Mouse (Mus musculus): Measurements from ENCODE around the gene Rnf208. TPM values are rescaled to one million over a fixed set of nuclear protein-coding genes. Genes with fewer than 3 reads are reported as not detected.

Rnf208 gene
- polyA plus RNA-seq, 1 experiment from 2014 or later = 16.3 TPM

DNA sequence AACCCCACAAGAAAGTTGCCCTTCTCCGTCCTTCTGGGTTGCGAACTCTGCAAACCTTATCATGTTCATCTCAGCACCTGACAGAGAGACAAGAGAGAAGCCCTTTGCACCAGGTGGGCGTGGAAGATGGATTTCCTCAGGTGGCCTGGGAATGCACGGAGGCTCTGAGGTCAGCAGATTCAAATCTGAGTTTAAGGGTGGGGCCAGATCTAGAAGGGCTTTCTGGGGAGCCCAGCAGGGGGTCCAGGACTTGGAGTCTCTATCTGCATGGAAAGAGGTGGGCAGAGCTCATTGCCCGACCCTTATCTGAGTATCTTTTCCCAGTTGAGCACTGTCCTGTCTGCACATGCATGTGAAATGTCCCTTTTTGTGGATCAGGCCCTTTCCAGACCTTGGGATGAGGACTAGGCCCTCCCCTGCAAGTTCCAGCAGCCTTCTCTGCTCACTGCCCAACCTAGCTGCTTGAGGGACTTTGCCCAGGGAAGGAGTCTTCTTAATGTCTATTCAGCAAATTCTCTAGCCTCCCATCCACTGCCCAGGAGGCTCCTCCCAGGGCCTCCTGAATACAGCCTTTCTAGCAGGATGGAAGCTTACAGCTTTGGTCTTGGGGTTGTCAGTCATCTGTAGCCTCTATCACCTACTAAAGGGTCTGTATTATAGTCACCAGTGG, 7.4 kb upstream of the Rnf208 start:
- Histone ChIP-seq H3K27me3 (replicated peaks; ENCODE audit: control insufficient read depth, insufficient read depth, low read length) (no peaks in the 10 kb centered on the region), H3K4me2 (ENCODE audit: low read depth, low read length) (no peak overlapping the region), H3K9me3 (ENCODE audit: control insufficient read depth, low read length) (no peaks in the 10 kb centered on the region), H3K9ac (ENCODE audit: low read depth, low read length) (no peak overlapping the region), H3K4me1 (ENCODE audit: control insufficient read depth, insufficient read depth, low read length) (no peaks in the 10 kb centered on the region), H3K36me3 (ENCODE audit: control insufficient read depth, insufficient read depth, low read length) (no peaks in the 10 kb centered on the region), H3K27ac (replicated peaks; ENCODE audit: low read depth, low read length) (no peak overlapping the region), H3K4me3 (ENCODE audit: low read depth, low read length) (no peak overlapping the region)
- ATAC-seq (ENCODE audit: low read depth) (no peak), DNase-seq (ENCODE audit: low spot score) (no peak)
- 67% methylated on average over 5 of the region's 5 CpGs for WGBS

DNA sequence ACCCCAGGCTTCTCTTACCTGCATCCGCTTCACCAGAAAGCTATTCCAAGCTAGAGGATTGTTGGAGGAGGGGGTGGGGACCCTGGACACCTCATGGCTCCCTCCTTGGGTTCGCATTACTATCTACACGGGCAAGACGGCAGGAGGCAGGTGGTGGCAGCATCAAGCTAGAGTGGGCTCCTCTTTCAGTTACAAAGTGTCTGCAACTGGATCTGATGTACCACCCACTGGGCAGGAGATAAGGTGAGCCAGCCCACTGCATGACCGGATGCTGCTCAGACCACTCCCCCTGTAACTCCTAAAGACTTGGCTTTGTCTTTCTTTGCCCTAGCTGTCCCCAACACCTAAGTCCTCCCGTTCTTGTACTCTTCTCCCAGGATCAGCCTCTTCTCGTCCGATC, 5.4 kb upstream of the Rnf208 start, which contains the start of gene Rnf224:
Gene Rnf224 (minus strand): TSS at position 174 of the 400 bp plus-strand sequence.
- no peak within 1 kb of the TSS for H3K4me2 ChIP-seq (ENCODE audit: low read depth, low read length)
- 31% methylated on average over 8 of the region's 8 CpGs for WGBS
- ATAC-seq (ENCODE audit: low read depth) = no peak

DNA sequence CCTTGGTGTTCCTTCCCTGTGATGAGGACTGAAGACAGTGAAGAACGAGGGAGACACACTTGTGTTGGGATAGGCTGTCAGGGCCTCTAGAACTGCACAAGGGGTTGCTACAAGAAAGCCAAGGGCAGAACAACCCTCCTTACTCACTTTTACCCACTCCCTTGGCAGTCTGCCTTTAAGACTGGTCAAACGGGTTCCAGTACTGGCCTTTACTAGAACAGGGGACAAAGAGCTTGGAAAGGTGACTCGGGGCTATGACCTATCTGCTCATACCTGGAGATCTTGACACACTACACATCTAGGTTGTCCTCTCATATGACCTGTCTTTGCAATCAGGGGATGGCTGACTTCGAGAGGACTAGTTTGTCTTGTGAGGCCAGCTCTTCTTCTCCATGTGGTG, 4.5 kb upstream of the Rnf208 start:
- Histone ChIP-seq H3K4me3 (ENCODE audit: low read depth, low read length) (no peak overlapping the region), H3K4me1 (ENCODE audit: control insufficient read depth, insufficient read depth, low read length) (peaks cover 15% of the 10 kb centered on the region), H3K27ac (replicated peaks; ENCODE audit: low read depth, low read length) (no peak overlapping the region), H3K9ac (ENCODE audit: low read depth, low read length) (no peak overlapping the region), H3K36me3 (ENCODE audit: control insufficient read depth, insufficient read depth, low read length) (no peaks in the 10 kb centered on the region), H3K9me3 (ENCODE audit: control insufficient read depth, low read length) (no peaks in the 10 kb centered on the region), H3K27me3 (replicated peaks; ENCODE audit: control insufficient read depth, insufficient read depth, low read length) (peaks cover 10% of the 10 kb centered on the region), H3K4me2 (ENCODE audit: low read depth, low read length) (no peak overlapping the region)
- DNase-seq (ENCODE audit: low spot score) (no peak), ATAC-seq (ENCODE audit: low read depth) (no peak)
- 71% methylated on average over 4 of the region's 4 CpGs for WGBS

More for the DNA sequence above, 5.4 kb upstream of the Rnf208 start, which contains the start of gene Rnf224:
- Histone ChIP-seq H3K9ac (ENCODE audit: low read depth, low read length) (no peak within 1 kb of the TSS), H3K9me3 (ENCODE audit: control insufficient read depth, low read length) (no peaks in the 10 kb centered on the region), H3K4me3 (ENCODE audit: low read depth, low read length) (no peak within 1 kb of the TSS), H3K27me3 (replicated peaks; ENCODE audit: control insufficient read depth, insufficient read depth, low read length) (peaks cover 5% of the 10 kb centered on the region; the same call in 1 of the 2 replicates), H3K27ac (replicated peaks; ENCODE audit: low read depth, low read length) (no peak within 1 kb of the TSS), H3K36me3 (ENCODE audit: control insufficient read depth, insufficient read depth, low read length) (no peaks in the 10 kb centered on the region), H3K4me1 (ENCODE audit: control insufficient read depth, insufficient read depth, low read length) (peaks cover 12% of the 10 kb centered on the region)
- no peak for DNase-seq (ENCODE audit: low spot score)

DNA sequence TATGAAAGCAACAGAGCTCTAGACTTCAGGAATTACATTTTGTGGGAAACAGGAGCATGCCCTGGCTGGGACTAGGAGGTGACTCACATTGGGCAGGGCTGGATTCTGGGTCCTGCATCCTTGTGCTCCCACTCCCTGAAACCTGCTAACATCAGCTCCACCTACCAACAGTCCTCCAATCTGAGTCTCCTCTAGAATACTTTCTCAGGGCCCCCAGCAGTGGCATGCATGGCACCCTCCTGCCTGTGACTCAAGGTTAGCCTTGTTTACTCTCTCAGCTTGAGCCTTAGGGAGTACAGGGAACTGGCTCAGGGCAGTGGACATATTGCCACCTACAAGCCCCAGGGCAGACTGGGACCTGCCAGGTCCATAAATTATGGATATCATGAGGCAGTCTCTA, 3.9 kb upstream of the Rnf208 start:
- Histone ChIP-seq H3K9ac (ENCODE audit: low read depth, low read length) (no peak overlapping the region), H3K9me3 (ENCODE audit: control insufficient read depth, low read length) (no peaks in the 10 kb centered on the region), H3K27ac (replicated peaks; ENCODE audit: low read depth, low read length) (no peak overlapping the region), H3K4me1 (ENCODE audit: control insufficient read depth, insufficient read depth, low read length) (peaks cover 15% of the 10 kb centered on the region), H3K27me3 (replicated peaks; ENCODE audit: control insufficient read depth, insufficient read depth, low read length) (peaks cover 13% of the 10 kb centered on the region), H3K4me3 (ENCODE audit: low read depth, low read length) (no peak overlapping the region), H3K4me2 (ENCODE audit: low read depth, low read length) (no peak overlapping the region), H3K36me3 (ENCODE audit: control insufficient read depth, insufficient read depth, low read length) (no peaks in the 10 kb centered on the region)
- DNase-seq (ENCODE audit: low spot score) = no peak
- no peak for ATAC-seq (ENCODE audit: low read depth)

DNA sequence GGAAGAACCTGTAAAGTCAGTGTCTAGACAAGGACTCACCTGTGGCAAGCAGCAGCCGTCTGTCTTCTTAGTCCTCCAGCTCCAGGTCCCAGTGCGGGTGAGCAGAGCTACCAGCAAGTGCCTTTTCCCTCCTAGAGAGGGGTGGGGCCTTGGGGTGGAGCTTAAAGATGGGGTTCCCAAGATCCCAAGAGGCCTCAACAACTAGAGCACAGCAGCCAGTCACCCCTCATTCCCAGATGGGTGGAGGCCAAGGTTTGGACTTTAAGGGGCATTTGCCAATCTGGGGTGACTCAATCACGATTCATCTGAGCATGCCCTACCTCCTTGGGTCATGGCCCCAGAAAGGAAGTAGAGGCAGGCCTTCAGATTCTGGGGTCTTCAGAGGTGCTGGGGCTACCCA, 2.3 kb upstream of the Rnf208 start:
- Histone ChIP-seq H3K4me2 (ENCODE audit: low read depth, low read length) (no peak overlapping the region), H3K36me3 (ENCODE audit: control insufficient read depth, insufficient read depth, low read length) (no peaks in the 10 kb centered on the region), H3K4me1 (ENCODE audit: control insufficient read depth, insufficient read depth, low read length) (peaks cover 15% of the 10 kb centered on the region), H3K9me3 (ENCODE audit: control insufficient read depth, low read length) (no peaks in the 10 kb centered on the region), H3K27me3 (replicated peaks; ENCODE audit: control insufficient read depth, insufficient read depth, low read length) (peaks cover 13% of the 10 kb centered on the region), H3K27ac (replicated peaks; ENCODE audit: low read depth, low read length) (no peak overlapping the region), H3K9ac (ENCODE audit: low read depth, low read length) (no peak overlapping the region), H3K4me3 (ENCODE audit: low read depth, low read length) (no peak overlapping the region)
- DNase-seq (ENCODE audit: low spot score) (no peak), ATAC-seq (ENCODE audit: low read depth) (no peak)
- 68% methylated on average over 3 of the region's 3 CpGs for WGBS

DNA sequence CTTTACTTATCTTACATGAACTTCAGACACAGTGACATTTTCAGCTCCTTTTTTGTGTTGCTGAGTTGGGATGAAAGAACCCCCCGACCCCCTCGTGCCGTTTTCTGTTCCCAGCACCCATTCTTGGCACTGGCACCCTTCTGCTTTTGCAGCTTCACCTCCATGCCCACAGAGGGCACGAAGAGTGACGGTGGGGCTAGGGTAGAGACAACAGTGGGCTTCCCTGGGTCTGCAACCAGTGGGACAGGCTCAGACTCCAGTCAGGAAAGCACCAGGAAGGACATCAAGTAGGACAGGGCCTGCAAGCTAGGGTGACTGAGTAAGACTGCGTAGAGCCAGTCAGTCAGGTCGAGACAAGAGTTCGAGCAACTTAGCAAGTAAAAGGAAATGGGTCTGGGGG, 1.7 kb upstream of the Rnf208 start:
- Histone ChIP-seq H3K9me3 (ENCODE audit: control insufficient read depth, low read length) (no peaks in the 10 kb centered on the region), H3K27ac (replicated peaks; ENCODE audit: low read depth, low read length) (peak overlapping the region; percentile 42), H3K9ac (ENCODE audit: low read depth, low read length) (peak overlapping the region; percentile 34; the same call in 1 of the 2 replicates), H3K4me2 (ENCODE audit: low read depth, low read length) (peak overlapping the region; percentile 96), H3K36me3 (ENCODE audit: control insufficient read depth, insufficient read depth, low read length) (no peaks in the 10 kb centered on the region), H3K27me3 (replicated peaks; ENCODE audit: control insufficient read depth, insufficient read depth, low read length) (peaks cover 13% of the 10 kb centered on the region), H3K4me3 (ENCODE audit: low read depth, low read length) (peak overlapping the region; percentile 59), H3K4me1 (ENCODE audit: control insufficient read depth, insufficient read depth, low read length) (peaks cover 15% of the 10 kb centered on the region)
- WGBS = 53% methylated on average over 8 of the region's 8 CpGs
- no peak for DNase-seq (ENCODE audit: low spot score)
- peak; percentile 4; the same call in 1 of the 2 replicates for ATAC-seq (ENCODE audit: low read depth)

DNA sequence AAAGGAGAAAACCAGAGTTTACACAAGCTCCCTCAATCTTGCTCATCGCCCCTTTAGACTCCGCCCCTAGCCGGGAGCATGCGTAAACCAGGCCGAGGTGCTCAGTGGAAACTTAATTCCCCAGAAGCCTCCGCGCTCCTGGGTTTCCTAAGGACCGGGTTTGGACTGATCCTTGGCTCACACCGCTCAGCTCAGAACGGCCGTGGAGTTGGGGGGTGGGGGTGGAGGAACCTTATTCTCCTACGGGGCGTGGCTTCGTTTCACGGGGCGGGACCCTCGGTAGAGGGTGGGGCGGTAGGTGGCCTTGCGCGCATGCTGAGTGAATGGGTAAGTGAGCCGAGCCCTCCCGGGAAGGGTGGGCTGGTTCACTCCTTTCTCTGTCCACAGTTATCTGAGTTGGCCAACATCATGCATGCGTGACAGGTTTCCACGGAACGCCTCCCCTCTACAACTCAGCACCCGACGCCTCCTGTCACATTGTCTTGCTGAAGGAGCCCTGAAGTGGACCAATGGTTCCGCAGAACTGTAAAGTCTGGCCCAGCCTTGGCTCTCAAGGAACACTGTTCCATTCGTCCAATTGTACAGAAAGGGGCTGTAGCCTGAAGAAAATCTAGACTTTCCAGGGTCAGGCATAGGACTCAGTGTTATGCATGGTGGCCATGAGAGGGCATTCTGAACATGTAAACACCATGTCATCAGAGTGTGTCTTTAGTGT, 1.2 kb upstream of the Rnf208 start:
- H3K9me3 ChIP-seq (ENCODE audit: control insufficient read depth, low read length) = no peaks in the 10 kb centered on the region

DNA sequence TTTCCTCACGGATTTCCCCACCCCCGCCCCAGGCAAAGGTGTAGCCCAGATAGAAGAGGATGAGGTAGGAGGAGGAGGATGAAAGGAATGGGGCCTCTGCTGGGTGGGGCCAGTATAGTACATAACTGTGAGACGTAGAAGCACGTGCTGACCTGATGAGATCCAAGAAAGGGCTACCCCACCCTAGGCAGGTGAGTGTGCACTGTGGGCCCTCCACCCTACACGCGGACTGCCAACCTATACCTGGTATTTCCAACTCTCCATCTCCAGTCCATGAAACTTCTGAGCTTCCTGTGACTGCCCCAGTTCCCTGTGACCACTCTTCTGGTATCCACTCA, 648 bp upstream of the Rnf208 start:
- Histone ChIP-seq H3K27ac (replicated peaks; ENCODE audit: low read depth, low read length) (no peak overlapping the region), H3K9me3 (ENCODE audit: control insufficient read depth, low read length) (no peaks in the 10 kb centered on the region), H3K27me3 (replicated peaks; ENCODE audit: control insufficient read depth, insufficient read depth, low read length) (peaks cover 13% of the 10 kb centered on the region), H3K36me3 (ENCODE audit: control insufficient read depth, insufficient read depth, low read length) (peaks cover 4% of the 10 kb centered on the region; the same call in 1 of the 2 replicates), H3K9ac (ENCODE audit: low read depth, low read length) (no peak overlapping the region), H3K4me3 (ENCODE audit: low read depth, low read length) (peak overlapping the region; percentile 59), H3K4me2 (ENCODE audit: low read depth, low read length) (peak overlapping the region; percentile 96), H3K4me1 (ENCODE audit: control insufficient read depth, insufficient read depth, low read length) (peaks cover 15% of the 10 kb centered on the region)
- no peak for ATAC-seq (ENCODE audit: low read depth)
- WGBS = 13% methylated on average over 6 of the region's 6 CpGs
- no peak for DNase-seq (ENCODE audit: low spot score)

More for the DNA sequence above, 1.2 kb upstream of the Rnf208 start:
- Histone ChIP-seq H3K27me3 (replicated peaks; ENCODE audit: control insufficient read depth, insufficient read depth, low read length) (peaks cover 13% of the 10 kb centered on the region), H3K27ac (replicated peaks; ENCODE audit: low read depth, low read length) (peak overlapping the region; percentile 42), H3K36me3 (ENCODE audit: control insufficient read depth, insufficient read depth, low read length) (no peaks in the 10 kb centered on the region), H3K4me1 (ENCODE audit: control insufficient read depth, insufficient read depth, low read length) (peaks cover 15% of the 10 kb centered on the region), H3K4me3 (ENCODE audit: low read depth, low read length) (peak overlapping the region; percentile 59), H3K9ac (ENCODE audit: low read depth, low read length) (peak overlapping the region; percentile 34; the same call in 1 of the 2 replicates), H3K4me2 (ENCODE audit: low read depth, low read length) (peak overlapping the region; percentile 96)
- DNase-seq (ENCODE audit: low spot score) = peak; percentile 94
- 1% methylated on average over 23 of the region's 29 CpGs for WGBS
- ATAC-seq (ENCODE audit: low read depth) = peak; percentile 90
